Mouse (Mus musculus) forebrain, embryonic 16.5 days (tissue): ENCODE results near the gene Ada. TPM values are rescaled to one million over a fixed set of nuclear protein-coding genes. Genes with fewer than 3 reads are reported as not detected.

ENCODE experiments used
- ATAC-seq: fragments of 200-750 bp; cut with Nextera tagmentation; 2 replicates; pipeline ENCODE4 v1.8.0; 2017; ENCODE audit warnings: mild to moderate bottlenecking, moderate library complexity
- H3K27ac ChIP-seq: fragments of 300-500 bp; sonication (generic); 2 replicates; pipeline ENCODE4 v1.5.1; 2014; ENCODE audit warnings: low read length, control low read depth
- H3K27me3 ChIP-seq: fragments of 300-500 bp; sonication (generic); replicated peaks from 2 replicates; pipeline ENCODE4 v1.6.1; 2014; ENCODE audit warnings: low read length; ENCODE audit not compliant: control insufficient read depth, insufficient read depth
- H3K36me3 ChIP-seq: fragments of 300-500 bp; sonication (generic); 2 replicates; pipeline ENCODE4 v1.6.1; 2014; ENCODE audit not compliant: control insufficient read depth, insufficient read depth
- H3K4me1 ChIP-seq: fragments of 300-500 bp; sonication (generic); replicated peaks from 2 replicates; pipeline ENCODE4 v1.6.1; 2014; ENCODE audit warnings: low read length; ENCODE audit not compliant: control insufficient read depth, insufficient read depth
- H3K4me2 ChIP-seq: fragments of 300-500 bp; sonication (generic); 2 replicates; pipeline ENCODE4 v1.6.1; 2014; ENCODE audit warnings: mild to moderate bottlenecking, low read length, control low read depth
- H3K4me3 ChIP-seq: fragments of 300-500 bp; sonication (generic); replicated peaks from 2 replicates; pipeline ENCODE4 v1.5.1; 2014; ENCODE audit warnings: mild to moderate bottlenecking, low read length, control low read depth
- H3K9ac ChIP-seq: fragments of 300-500 bp; sonication (generic); replicated peaks from 2 replicates; pipeline ENCODE4 v1.6.1; 2014; ENCODE audit warnings: low read depth, low read length, control low read depth
- H3K9me3 ChIP-seq: fragments of 300-500 bp; sonication (generic); 2 replicates; pipeline ENCODE4 v1.6.1; 2016; ENCODE audit warnings: low read length; ENCODE audit not compliant: control insufficient read depth
- WGBS: fragments of 180-500 bp; shearing (Covaris S2); extraction: QIAGEN DNeasy Blood & Tissue Kit; methylation state at CpG from one replicate; pipeline ENCODE4 v1.1.7; 2014; 5-methylcytosine and 5-hydroxymethylcytosine counted together
- polyA plus RNA-seq: library from polyadenylated mRNA; unstranded; fragments of >200 nt; fragmentation: Nextera tagmentation; extraction: Ambion mirVana; gene quantifications from 2 replicates; pipeline ENCODE4 v1.2.1, GENCODE M21; 2015

Gene Ada
- polyA plus RNA-seq: 4.5 and 5.2 TPM in 2 replicates

DNA sequence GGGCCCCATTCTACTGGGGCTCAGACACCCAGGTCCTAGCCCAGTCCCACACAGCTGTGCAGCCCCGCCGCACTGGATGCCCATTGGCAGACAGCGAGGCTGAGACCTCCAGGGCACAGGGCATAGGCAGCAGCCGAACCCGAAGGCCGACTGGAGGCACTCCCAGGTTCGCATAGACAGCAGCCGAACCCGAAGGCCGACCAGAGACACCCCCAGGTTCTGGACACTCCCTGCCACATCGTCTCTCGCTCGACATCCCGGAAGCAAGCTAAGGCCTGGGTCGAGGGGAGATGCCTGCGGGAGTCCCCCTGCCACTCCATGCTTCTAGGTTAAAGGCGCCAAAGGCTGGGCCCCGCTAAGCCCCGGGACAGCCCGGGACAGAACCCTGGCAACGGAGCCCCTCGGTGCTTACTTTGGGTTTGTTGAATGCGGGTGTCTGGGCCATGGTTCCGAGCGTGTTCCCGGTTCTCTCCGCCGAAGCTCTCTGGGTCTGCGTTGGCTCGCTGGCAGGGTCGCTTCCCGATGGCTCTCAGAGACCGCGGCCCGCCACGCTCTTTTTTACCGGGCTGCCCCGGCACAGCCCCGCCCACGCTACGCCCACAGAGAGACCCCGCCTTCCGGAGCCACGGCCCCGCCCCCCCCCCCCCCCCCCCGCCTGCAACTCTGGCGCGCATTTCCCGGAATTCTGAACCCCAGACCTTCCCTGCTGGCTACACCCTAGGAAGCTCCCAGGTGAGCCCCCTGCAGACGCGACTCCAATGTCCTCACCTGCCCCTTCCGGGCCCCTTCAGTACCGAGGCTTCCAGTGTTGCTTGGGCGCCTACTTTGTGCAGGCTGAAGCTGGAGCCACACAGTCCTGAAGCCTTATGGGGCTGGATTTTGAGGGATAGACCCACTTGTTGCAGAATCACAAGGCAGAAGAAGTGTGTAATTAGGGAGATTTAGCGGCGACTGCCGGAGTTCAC lies at the start of gene Ada:
Gene Ada (minus strand): TSS at position 593 of the 965 bp plus-strand sequence.
- Histone ChIP-seq H3K4me2 (peak within 1 kb of the TSS; percentile 96), H3K4me3 (peak within 1 kb of the TSS; percentile 60), H3K36me3 (no peaks in the 10 kb centered on the region), H3K4me1 (peaks cover 5% of the 10 kb centered on the region; the same call in 1 of the 2 replicates), H3K27ac (no peak within 1 kb of the TSS), H3K27me3 (no peaks in the 10 kb centered on the region), H3K9me3 (no peaks in the 10 kb centered on the region), H3K9ac (peak within 1 kb of the TSS; percentile 75)
- 2% methylated on average over 46 of the region's 57 CpGs for WGBS
- peak; percentile 76 for ATAC-seq

DNA sequence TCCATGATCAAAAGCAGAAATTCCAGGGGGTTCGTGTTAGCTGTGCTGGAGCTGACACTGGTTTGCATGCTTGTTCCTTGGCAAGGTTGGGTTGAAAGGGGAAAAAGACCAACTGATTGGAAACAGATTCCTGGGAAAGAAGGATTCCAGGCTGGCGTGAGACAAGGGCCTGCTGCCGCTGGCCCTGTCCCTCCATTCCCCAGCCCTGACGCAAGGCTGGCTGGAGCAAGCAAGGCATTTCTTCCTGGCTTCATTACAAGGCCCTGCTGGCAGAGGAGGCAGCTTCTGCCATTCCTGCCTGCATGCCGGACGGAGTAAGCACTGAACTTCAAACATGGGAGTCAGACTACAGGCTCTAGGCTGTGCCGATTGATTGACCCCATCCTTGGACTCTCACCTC lies 48.4 kb upstream of the Ada start:
- H3K4me2 ChIP-seq: no peak overlapping the region
- no peak for ATAC-seq
- H3K9me3 ChIP-seq: no peaks in the 10 kb centered on the region

GRCm38 (mm10) chr2:163788484-163788883 lies 38.4 kb upstream of the Ada start:
- H3K27ac ChIP-seq: no peak overlapping the region
- H3K4me3 ChIP-seq: no peak overlapping the region
- WGBS: 75% methylated on average over 4 of the region's 4 CpGs
- no peaks in the 10 kb centered on the region for H3K9me3 ChIP-seq
- no peak for ATAC-seq
- H3K36me3 ChIP-seq: no peaks in the 10 kb centered on the region
- no peak overlapping the region for H3K9ac ChIP-seq
- no peak overlapping the region for H3K4me2 ChIP-seq
- no peaks in the 10 kb centered on the region for H3K4me1 ChIP-seq
- H3K27me3 ChIP-seq: no peaks in the 10 kb centered on the region

More for the DNA sequence above, 48.4 kb upstream of the Ada start:
- Histone ChIP-seq H3K4me1 (no peaks in the 10 kb centered on the region), H3K9ac (no peak overlapping the region), H3K36me3 (no peaks in the 10 kb centered on the region), H3K27ac (no peak overlapping the region), H3K4me3 (no peak overlapping the region), H3K27me3 (no peaks in the 10 kb centered on the region)
- 81% methylated on average over 7 of the region's 7 CpGs for WGBS

GRCm38 (mm10) chr2:163787709-163788108 lies 37.7 kb upstream of the Ada start:
- Histone ChIP-seq H3K4me1 (no peaks in the 10 kb centered on the region), H3K4me3 (no peak overlapping the region), H3K9ac (no peak overlapping the region), H3K4me2 (no peak overlapping the region), H3K27me3 (no peaks in the 10 kb centered on the region), H3K36me3 (no peaks in the 10 kb centered on the region), H3K27ac (no peak overlapping the region), H3K9me3 (no peaks in the 10 kb centered on the region)
- ATAC-seq: no peak
- WGBS: 41% methylated on average over 3 of the region's 3 CpGs

GRCm38 (mm10) chr2:163787086-163787485 lies 37.0 kb upstream of the Ada start:
- Histone ChIP-seq H3K9ac (no peak overlapping the region), H3K4me2 (no peak overlapping the region), H3K4me1 (no peaks in the 10 kb centered on the region), H3K27ac (no peak overlapping the region), H3K27me3 (no peaks in the 10 kb centered on the region), H3K9me3 (no peaks in the 10 kb centered on the region), H3K4me3 (no peak overlapping the region), H3K36me3 (no peaks in the 10 kb centered on the region)
- ATAC-seq: no peak
- WGBS: 88% methylated on average over 6 of the region's 6 CpGs

DNA sequence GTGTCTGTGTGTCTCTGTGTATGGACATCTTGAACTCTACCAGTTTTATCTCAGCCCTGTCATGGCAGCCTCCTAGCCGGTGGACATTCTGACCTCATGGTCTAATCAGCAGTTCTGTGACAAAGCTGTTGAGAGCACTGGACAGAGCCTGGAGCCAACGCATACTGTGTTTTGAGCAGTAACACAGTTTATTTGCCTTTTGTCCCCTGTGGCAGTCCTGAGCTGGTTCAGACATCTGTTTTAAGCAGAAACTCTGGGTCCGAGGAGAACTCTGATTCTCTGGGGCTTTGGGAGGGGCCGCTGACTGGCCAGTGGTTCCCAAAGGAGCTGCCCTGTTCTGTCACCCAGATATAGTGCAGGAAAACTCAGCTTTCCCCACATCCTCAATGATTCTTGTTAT lies 33.9 kb upstream of the Ada start:
- H3K27ac ChIP-seq: no peak overlapping the region
- H3K4me2 ChIP-seq: no peak overlapping the region
- H3K9ac ChIP-seq: no peak overlapping the region
- no peak overlapping the region for H3K4me3 ChIP-seq
- whole genome bisulfite sequencing: 90% methylated on average over 4 of the region's 4 CpGs
- H3K36me3 ChIP-seq: no peaks in the 10 kb centered on the region
- no peak for ATAC-seq
- H3K27me3 ChIP-seq: no peaks in the 10 kb centered on the region
- H3K9me3 ChIP-seq: no peaks in the 10 kb centered on the region
- no peaks in the 10 kb centered on the region for H3K4me1 ChIP-seq

GRCm38 (mm10) chr2:163783368-163783767 lies 33.3 kb upstream of the Ada start:
- ATAC-seq: no peak
- no peaks in the 10 kb centered on the region for H3K4me1 ChIP-seq
- H3K27ac ChIP-seq: no peak overlapping the region
- 90% methylated on average over 6 of the region's 6 CpGs for WGBS
- H3K4me2 ChIP-seq: no peak overlapping the region
- no peaks in the 10 kb centered on the region for H3K9me3 ChIP-seq
- no peaks in the 10 kb centered on the region for H3K27me3 ChIP-seq
- H3K9ac ChIP-seq: no peak overlapping the region
- no peak overlapping the region for H3K4me3 ChIP-seq
- no peaks in the 10 kb centered on the region for H3K36me3 ChIP-seq

DNA sequence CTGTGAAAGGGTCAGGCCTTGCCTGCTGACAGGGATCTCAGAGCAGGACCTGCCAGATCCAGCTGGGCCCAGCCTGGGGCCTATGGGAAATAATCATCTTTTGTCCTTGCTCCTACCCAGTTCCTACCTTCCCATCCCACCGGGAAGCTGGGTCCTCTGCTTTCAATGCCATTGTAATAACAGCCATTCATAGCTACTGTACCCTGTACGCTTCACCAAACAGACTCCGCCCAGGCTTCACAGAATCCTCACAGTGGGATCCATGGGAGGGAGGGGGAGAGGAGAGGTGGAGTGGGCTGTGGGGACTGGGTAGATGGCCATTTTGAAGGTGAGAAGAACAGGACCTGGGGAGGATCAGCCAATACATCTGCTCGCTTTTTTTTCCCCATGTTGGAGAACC lies 28.9 kb upstream of the Ada start:
- Histone ChIP-seq H3K27ac (no peak overlapping the region), H3K4me2 (no peak overlapping the region), H3K27me3 (no peaks in the 10 kb centered on the region), H3K4me1 (no peaks in the 10 kb centered on the region), H3K4me3 (no peak overlapping the region), H3K9me3 (no peaks in the 10 kb centered on the region), H3K9ac (no peak overlapping the region), H3K36me3 (no peaks in the 10 kb centered on the region)
- 38% methylated on average over 4 of the region's 4 CpGs for WGBS
- no peak for ATAC-seq

DNA sequence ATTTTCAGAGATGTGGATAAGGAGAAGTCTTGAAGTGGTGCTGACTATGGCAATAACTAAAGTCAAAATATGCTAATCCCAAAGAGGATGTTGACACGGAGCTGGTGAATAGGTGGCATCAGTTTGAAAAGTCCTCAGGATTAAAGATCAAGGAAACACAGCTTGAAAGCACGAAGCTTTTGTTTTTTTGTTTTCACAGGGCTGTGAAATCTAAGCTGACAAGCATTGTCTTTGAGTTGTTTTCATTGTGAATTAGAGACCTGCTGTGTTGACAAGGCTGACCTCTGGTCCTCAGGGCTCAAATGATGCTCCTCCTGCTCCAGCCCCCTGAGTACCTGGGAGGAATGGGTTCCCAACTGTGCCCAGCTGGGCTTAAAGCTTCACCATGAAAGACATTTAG lies 27.0 kb upstream of the Ada start:
- H3K27ac ChIP-seq: no peak overlapping the region
- no peak for ATAC-seq
- no peaks in the 10 kb centered on the region for H3K4me1 ChIP-seq
- H3K36me3 ChIP-seq: no peaks in the 10 kb centered on the region
- no peak overlapping the region for H3K9ac ChIP-seq
- H3K4me3 ChIP-seq: no peak overlapping the region
- H3K27me3 ChIP-seq: no peaks in the 10 kb centered on the region
- H3K9me3 ChIP-seq: no peaks in the 10 kb centered on the region
- H3K4me2 ChIP-seq: no peak overlapping the region
- WGBS: 7% methylated on average over 2 of the region's 2 CpGs
